Mouse (Mus musculus): ENCODE measurements around the gene Khnyn. TPM values are rescaled to one million over a fixed set of nuclear protein-coding genes. Genes with fewer than 3 reads are reported as not detected.
A peak's percentile ranks its signal among the peaks of the same experiment; 100 is the strongest.

Gene Khnyn
- polyA plus RNA-seq, 1 experiment, result 24.2 TPM

DNA sequence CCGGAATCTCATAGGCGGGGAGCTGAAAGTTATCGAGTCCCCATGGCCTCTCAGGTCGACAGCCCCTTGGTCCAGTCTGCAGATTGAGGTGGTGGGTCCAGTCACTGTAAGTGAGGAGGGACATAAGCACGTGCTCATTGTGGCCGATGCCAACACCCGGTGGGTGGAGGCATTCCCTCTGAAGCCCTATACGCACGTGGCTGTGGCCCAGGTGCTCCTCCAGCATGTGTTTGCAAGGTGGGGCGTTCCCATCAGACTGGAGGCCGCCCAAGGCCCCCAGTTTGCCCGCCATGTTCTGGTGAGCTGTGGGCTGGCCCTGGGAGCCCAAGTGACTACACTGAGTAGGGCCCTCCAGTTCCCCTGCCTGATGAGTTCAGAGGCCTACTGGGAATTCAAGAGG, 12.7 kb upstream of the Khnyn start:
- Histone ChIP-seq H3K4me1 (ENCODE audit: control insufficient read depth, insufficient read depth, low read length) (0 out of 2 replicates have a peak, but pooled peaks cover 3% of the 10 kb centered on the region), H3K4me3 (replicated peaks; ENCODE audit: extremely low read depth, low read depth, low read length) (no peak overlapping the region)
- WGBS, result 87% methylated on average over 12 of the region's 12 CpGs
- no peak for DNase-seq
- no peak for TF ChIP-seq CTCF (IDR thresholded peaks at IDR 0.05; ENCODE audit: insufficient read depth, low read length)
- no peak for TF ChIP-seq POLR2A (IDR thresholded peaks at IDR 0.05; ENCODE audit: borderline replicate concordance, extremely low read depth, low read depth, low read length)

DNA sequence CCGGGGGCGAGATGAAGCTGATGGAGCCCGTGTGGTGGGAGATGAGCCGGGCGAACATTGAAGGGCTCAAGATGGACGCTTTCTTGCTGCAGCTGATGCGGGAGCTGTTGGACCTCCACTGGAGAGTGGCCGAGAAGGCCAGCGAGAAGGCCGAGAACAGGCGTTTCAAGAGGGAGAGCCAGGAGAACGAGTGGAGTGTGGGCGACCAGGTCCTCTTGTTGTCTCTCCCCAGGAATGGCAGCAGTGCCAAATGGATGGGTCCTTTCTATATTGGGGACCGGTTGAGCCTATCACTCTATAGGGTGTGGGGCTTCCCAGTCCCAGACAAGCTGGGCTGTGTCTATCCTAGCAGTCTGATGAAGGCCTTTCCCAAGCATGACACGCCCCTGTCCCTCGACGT, 12.2 kb upstream of the Khnyn start:
- DNase-seq, result no peak
- 87% methylated on average over 17 of the region's 17 CpGs for WGBS
- H3K4me1 ChIP-seq (ENCODE audit: control insufficient read depth, insufficient read depth, low read length), result 0 out of 2 replicates have a peak, but pooled peaks cover 3% of the 10 kb centered on the region
- TF ChIP-seq POLR2A (IDR thresholded peaks at IDR 0.05; ENCODE audit: borderline replicate concordance, extremely low read depth, low read depth, low read length) (no peak), CTCF (IDR thresholded peaks at IDR 0.05; ENCODE audit: insufficient read depth, low read length) (no peak)
- no peak overlapping the region for H3K4me3 ChIP-seq (replicated peaks; ENCODE audit: extremely low read depth, low read depth, low read length)

GRCm38 (mm10) chr14:55873242-55873713, 11.5 kb upstream of the Khnyn start:
- TF ChIP-seq POLR2A (IDR thresholded peaks at IDR 0.05; ENCODE audit: borderline replicate concordance, extremely low read depth, low read depth, low read length) (no peak), CTCF (IDR thresholded peaks at IDR 0.05; ENCODE audit: insufficient read depth, low read length) (no peak)
- 76% methylated on average over 8 of the region's 8 CpGs for WGBS
- no peak for DNase-seq

DNA sequence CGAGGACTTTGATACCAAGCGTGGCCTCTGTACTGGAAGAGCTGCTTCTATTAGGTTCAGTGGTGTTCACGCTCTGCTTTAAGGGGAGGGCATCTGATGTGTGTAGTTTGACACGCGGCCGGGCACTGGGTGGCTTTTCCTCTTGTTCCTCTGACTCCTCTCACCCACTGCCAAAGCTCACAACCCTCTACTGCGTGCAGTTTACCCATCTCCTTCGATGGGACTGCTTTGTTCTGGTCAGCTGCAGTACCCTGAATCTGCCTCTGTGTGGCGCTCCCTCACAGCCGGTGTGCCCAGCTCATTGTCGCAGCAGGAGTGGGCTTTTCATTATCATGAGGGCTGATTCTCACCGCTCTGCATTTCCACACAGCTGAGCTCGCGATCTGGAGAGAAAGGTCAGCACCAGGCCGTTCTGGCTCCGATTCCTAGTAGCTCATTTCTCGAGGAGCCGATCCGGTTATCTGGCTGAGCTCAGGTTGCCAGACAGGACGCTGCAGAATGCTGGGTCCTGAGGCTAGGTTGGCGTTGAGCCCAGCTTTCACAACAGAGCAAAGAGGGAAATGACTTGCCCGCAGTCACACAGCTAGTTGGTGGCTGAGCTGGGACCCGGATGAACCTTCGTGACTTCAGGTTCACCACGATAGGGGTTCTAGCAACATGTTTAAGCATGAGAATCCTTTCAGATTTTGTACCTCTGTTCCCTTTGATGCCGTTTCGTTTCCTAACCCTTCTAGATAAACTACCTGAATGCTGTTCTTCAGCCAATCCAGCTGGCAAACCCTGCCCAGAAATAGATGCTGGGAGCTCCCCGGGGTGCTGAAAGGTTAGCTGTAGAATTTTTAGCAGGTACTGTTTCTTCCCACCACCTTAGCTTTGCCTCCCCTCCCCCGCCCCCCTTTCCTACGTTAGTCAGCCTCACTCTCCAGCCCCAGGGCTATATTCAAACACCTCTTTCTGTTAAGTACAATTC, 10.7 kb upstream of the Khnyn start:
- H3K4me3 ChIP-seq (replicated peaks; ENCODE audit: extremely low read depth, low read depth, low read length), result peak overlapping the region; percentile 4
- WGBS, result 12% methylated on average over 30 of the region's 30 CpGs
- peak; percentile 75 for DNase-seq
- TF ChIP-seq POLR2A (IDR thresholded peaks at IDR 0.05; ENCODE audit: borderline replicate concordance, extremely low read depth, low read depth, low read length), result no peak
- TF ChIP-seq CTCF (IDR thresholded peaks at IDR 0.05; ENCODE audit: insufficient read depth, low read length), result peak; percentile 88
- 0 out of 2 replicates have a peak, but pooled peaks cover 3% of the 10 kb centered on the region for H3K4me1 ChIP-seq (ENCODE audit: control insufficient read depth, insufficient read depth, low read length)

More at GRCm38 (mm10) chr14:55873242-55873713, 11.5 kb upstream of the Khnyn start:
- 0 out of 2 replicates have a peak, but pooled peaks cover 3% of the 10 kb centered on the region for H3K4me1 ChIP-seq (ENCODE audit: control insufficient read depth, insufficient read depth, low read length)
- no peak overlapping the region for H3K4me3 ChIP-seq (replicated peaks; ENCODE audit: extremely low read depth, low read depth, low read length)

DNA sequence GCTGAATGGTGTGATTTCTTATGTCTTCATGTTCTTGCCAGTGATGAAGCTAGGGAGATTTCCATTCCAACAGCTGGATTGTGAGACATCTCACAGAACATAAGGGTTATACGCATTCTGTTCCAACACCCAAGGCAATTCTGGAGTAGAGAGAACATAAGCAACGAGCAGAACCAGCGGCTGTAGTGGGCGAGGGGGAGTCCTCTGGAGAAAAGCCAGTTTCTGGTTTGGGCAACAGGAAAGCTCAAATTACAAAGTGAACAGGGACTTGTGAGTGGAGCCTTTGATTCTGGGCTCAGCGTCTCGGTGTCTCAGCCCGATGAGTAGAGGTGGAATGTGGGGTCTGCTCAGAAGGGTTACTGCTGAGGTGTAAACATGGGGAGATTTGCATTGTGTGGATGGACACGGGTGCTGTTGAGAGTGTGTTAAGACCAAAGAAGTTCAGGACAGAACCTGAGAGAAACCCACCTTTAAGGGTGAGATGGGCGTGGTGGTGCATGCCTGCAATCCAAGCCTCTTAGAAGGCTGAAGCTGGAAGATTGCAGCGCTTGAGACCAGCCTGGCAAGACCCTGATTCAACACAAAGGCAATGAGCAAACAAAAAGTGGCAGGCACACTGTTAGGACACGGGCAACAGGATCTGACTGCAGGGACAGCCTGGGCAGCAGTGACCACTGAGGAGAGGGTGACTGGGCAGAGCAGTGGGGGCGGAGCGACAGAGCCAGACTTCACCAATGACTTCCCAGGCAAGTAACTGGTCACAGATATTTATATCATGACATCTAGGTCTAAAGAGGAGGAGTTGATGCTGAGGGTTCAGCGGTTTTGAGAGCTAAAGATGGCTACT, 7.1 kb upstream of the Khnyn start:
- TF ChIP-seq CTCF (IDR thresholded peaks at IDR 0.05; ENCODE audit: insufficient read depth, low read length) (no peak), POLR2A (IDR thresholded peaks at IDR 0.05; ENCODE audit: borderline replicate concordance, extremely low read depth, low read depth, low read length) (no peak)
- no peak for DNase-seq
- 0 out of 2 replicates have a peak, but pooled peaks cover 3% of the 10 kb centered on the region for H3K4me1 ChIP-seq (ENCODE audit: control insufficient read depth, insufficient read depth, low read length)
- WGBS, result 15% methylated on average over 14 of the region's 14 CpGs
- no peak overlapping the region for H3K4me3 ChIP-seq (replicated peaks; ENCODE audit: extremely low read depth, low read depth, low read length)

- 14% methylated on average over 7 of the region's 7 CpGs for WGBS
- Histone ChIP-seq H3K4me3 (replicated peaks; ENCODE audit: extremely low read depth, low read depth, low read length) (no peak overlapping the region), H3K4me1 (ENCODE audit: control insufficient read depth, insufficient read depth, low read length) (0 out of 2 replicates have a peak, but pooled peaks cover 3% of the 10 kb centered on the region)
- TF ChIP-seq CTCF (IDR thresholded peaks at IDR 0.05; ENCODE audit: insufficient read depth, low read length), result 0 out of 2 replicates have a peak, but pooled peaks have one; percentile 2
- TF ChIP-seq POLR2A (IDR thresholded peaks at IDR 0.05; ENCODE audit: borderline replicate concordance, extremely low read depth, low read depth, low read length), result no peak
- no peak for DNase-seq
These were observed 6.3 kb upstream of the Khnyn start for GRCm38 (mm10) chr14:55878316-55878940.

GRCm38 (mm10) chr14:55879623-55880022, 5.1 kb upstream of the Khnyn start:
- TF ChIP-seq POLR2A (IDR thresholded peaks at IDR 0.05; ENCODE audit: borderline replicate concordance, extremely low read depth, low read depth, low read length), result no peak
- TF ChIP-seq CTCF (IDR thresholded peaks at IDR 0.05; ENCODE audit: insufficient read depth, low read length), result peak; percentile 93
- Histone ChIP-seq H3K4me1 (ENCODE audit: control insufficient read depth, insufficient read depth, low read length) (peaks cover 6% of the 10 kb centered on the region; the same call in 1 of the 2 replicates), H3K4me3 (replicated peaks; ENCODE audit: extremely low read depth, low read depth, low read length) (no peak overlapping the region)
- peak; percentile 71 for DNase-seq
- WGBS, result 19% methylated on average over 1 of the region's 1 CpGs

- H3K4me1 ChIP-seq (ENCODE audit: control insufficient read depth, insufficient read depth, low read length), result peaks cover 6% of the 10 kb centered on the region; the same call in 1 of the 2 replicates
- TF ChIP-seq POLR2A (IDR thresholded peaks at IDR 0.05; ENCODE audit: borderline replicate concordance, extremely low read depth, low read depth, low read length) (no peak), CTCF (IDR thresholded peaks at IDR 0.05; ENCODE audit: insufficient read depth, low read length) (no peak)
- no peak overlapping the region for H3K4me3 ChIP-seq (replicated peaks; ENCODE audit: extremely low read depth, low read depth, low read length)
- DNase-seq, result no peak
- 55% methylated on average over 8 of the region's 8 CpGs for WGBS
These were observed 3.8 kb upstream of the Khnyn start for GRCm38 (mm10) chr14:55880982-55881381.

Data from lung, adult 2 months (tissue).